Mouse (Mus musculus): Measurements from ENCODE around the gene Bfsp2.

DNA sequence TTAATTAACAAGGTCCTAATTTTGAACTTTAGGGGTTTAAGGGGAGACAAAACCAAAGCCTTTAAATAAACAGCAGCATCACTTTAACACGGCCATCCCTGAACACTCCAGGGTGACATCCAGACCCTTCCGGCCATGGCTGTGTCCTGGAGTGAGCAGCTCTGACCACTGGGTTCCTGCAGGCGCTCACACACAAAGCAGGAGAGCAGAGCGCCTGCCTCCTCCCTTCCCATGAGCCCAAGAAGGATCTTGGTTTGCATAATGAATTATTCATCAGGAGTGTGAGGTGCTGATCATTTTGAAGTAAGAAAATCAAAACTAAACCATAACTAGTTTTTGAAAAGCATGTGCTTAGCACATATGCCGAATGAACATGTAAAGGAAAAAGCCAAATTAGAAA lies 44.4 kb upstream of the Bfsp2 start:
- TF ChIP-seq POLR2A (IDR thresholded peaks at IDR 0.05; ENCODE audit: borderline replicate concordance, extremely low read depth, low read depth, low read length) (no peak), CTCF (IDR thresholded peaks at IDR 0.05; ENCODE audit: insufficient read depth, low read length) (no peak)

Data from lung, adult 2 months (tissue).